Mouse (Mus musculus) hindbrain, embryonic 11.5 days (tissue): ENCODE measurements at regions not wholly inside any gene's neighbourhood (a gene's known extent, or its start where the extent isn't known, plus 50 kb on each side); places are given as distances from the start of the nearest gene placed in this dataset.
"Not testable (repeated sequence)": the region's sequence is repeated elsewhere in the genome, so short reads cannot be mapped to it uniquely, and the experiment has no call there.

ENCODE experiments used
- ATAC-seq: fragments of 200-750 bp; cut with Nextera tagmentation; 2 replicates; pipeline ENCODE4 v1.8.0; 2017; ENCODE audit warnings: mild to moderate bottlenecking, moderate TSS enrichment, moderate library complexity; ENCODE audit not compliant: low FRiP score
- DNase-seq: peaks from one replicate; pipeline ENCODE4 v3.0.0-alpha.2; 2015; ENCODE audit warnings: low spot score
- H3K27ac ChIP-seq: fragments of 300-500 bp; sonication (generic); 2 replicates; pipeline ENCODE4 v1.5.1; 2014; ENCODE audit warnings: mild to moderate bottlenecking, low read depth, low read length
- H3K27me3 ChIP-seq: fragments of 300-500 bp; sonication (generic); 2 replicates; pipeline ENCODE4 v1.6.1; 2014; ENCODE audit warnings: mild to moderate bottlenecking, low read length, moderate library complexity, mixed read lengths; ENCODE audit not compliant: control insufficient read depth, insufficient read depth
- H3K36me3 ChIP-seq: fragments of 300-500 bp; sonication (generic); 2 replicates; pipeline ENCODE4 v1.6.1; 2014; ENCODE audit warnings: mild to moderate bottlenecking, low read length, moderate library complexity, mixed read lengths; ENCODE audit not compliant: control insufficient read depth, insufficient read depth
- H3K4me1 ChIP-seq: fragments of 300-500 bp; sonication (generic); replicated peaks from 2 replicates; pipeline ENCODE4 v1.6.1; 2014; ENCODE audit warnings: low read length, mixed read lengths; ENCODE audit not compliant: control insufficient read depth, insufficient read depth
- H3K4me2 ChIP-seq: fragments of 300-500 bp; sonication (generic); replicated peaks from 2 replicates; pipeline ENCODE4 v1.6.1; 2014; ENCODE audit warnings: mild to moderate bottlenecking, low read depth, low read length
- H3K4me3 ChIP-seq: fragments of 300-500 bp; sonication (generic); 2 replicates; pipeline ENCODE4 v1.5.1; 2014; ENCODE audit warnings: low read depth, low read length
- H3K9ac ChIP-seq: fragments of 300-500 bp; sonication (generic); 2 replicates; pipeline ENCODE4 v1.6.1; 2014; ENCODE audit warnings: low read depth, low read length
- H3K9me3 ChIP-seq: fragments of 300-500 bp; sonication (generic); 2 replicates; pipeline ENCODE4 v1.6.1; 2016; ENCODE audit warnings: low read length; ENCODE audit not compliant: control insufficient read depth
- WGBS: fragments of 180-500 bp; shearing (Covaris S2); extraction: QIAGEN DNeasy Blood & Tissue Kit; methylation state at CpG from one replicate; pipeline ENCODE4 v1.1.7; 2014; 5-methylcytosine and 5-hydroxymethylcytosine counted together

DNA sequence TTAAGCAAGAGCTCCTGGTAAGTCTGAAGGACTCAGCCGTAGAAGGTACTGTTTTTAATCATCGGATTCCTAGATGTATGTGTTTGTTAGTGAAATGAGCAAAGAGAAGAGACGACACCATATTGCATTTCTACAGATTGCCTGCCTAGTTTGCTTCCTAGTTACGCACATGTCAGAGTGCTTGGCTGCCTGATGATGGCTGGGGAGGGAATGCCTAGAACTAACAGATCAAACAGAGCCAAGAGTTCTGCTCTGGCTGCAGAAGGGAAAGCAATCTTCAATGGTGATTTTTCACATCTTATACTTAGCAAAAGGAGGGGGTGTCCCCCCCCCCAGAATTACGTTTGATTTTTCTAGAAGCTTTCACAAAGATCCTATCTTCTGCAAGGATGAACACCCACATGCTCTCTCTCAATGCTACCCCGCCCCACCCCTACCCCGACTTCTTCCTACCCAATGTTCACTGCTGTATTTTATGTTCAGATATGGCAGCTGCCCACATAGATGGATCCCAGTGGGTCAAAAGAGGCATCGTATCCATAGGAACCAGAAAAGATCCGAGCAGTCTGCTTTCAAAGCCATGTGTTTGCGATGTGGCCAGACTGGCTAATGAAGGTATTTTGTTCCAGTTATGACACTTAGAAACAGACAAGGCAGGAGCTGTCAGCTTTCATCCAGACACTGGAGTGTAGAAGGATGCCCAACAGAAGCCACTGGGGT lies 228.1 kb downstream of the Enc1 start:
- 78% methylated on average over 10 of the region's 10 CpGs for WGBS
- Histone ChIP-seq H3K36me3 (no peaks in the 10 kb centered on the region), H3K27me3 (no peaks in the 10 kb centered on the region), H3K4me2 (no peak overlapping the region), H3K9ac (no peak overlapping the region), H3K4me1 (no peaks in the 10 kb centered on the region), H3K4me3 (no peak overlapping the region), H3K27ac (no peak overlapping the region), H3K9me3 (no peaks in the 10 kb centered on the region)
- DNase-seq: no peak
- ATAC-seq: no peak

DNA sequence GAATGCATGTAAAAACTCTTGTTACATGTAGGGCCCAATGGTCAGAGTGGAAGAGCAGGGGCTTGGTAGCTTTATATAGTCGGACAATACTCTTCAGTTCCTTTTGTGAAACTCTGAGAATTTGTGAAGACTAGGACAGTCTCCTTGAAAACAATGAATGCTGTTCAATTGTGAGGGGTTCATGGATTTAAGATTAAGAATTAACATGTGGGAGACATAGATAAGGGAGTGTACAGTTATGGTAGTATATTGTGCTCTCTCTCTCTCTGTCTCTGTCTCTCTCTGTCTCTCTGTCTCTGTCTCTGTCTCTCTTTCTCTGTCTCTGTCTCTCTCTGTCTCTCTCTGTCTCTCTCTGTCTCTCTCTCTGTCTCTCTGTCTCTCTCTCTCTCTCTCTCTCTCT lies 225.7 kb downstream of the Enc1 start:
- ATAC-seq: not testable (repeated sequence)

DNA sequence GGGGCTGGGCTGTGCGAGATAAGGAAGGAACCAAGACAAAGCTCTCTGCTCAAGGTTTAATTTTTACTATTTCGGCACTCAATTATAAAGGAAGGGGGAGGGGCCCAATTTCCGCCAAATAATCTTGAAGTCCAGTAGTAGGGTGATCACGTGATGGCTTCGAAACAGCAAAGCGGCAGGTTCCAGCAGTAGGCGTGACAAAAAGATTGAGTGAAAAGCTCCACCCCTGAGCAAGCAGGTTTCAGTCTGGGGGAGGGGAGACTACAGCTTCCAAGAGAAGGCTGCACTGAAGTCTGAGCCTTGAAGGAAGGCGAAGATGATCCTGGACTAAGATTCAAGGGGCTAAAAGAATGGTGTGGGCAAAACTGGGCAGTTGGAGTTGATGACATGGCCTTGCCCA lies 222.9 kb downstream of the Enc1 start:
- ATAC-seq (no peak), DNase-seq (no peak)
- H3K9ac ChIP-seq: no peak overlapping the region
- H3K27me3 ChIP-seq: no peaks in the 10 kb centered on the region
- whole genome bisulfite sequencing: 90% methylated on average over 7 of the region's 8 CpGs
- no peaks in the 10 kb centered on the region for H3K36me3 ChIP-seq
- no peaks in the 10 kb centered on the region for H3K4me1 ChIP-seq
- no peak overlapping the region for H3K27ac ChIP-seq
- no peak overlapping the region for H3K4me3 ChIP-seq
- no peaks in the 10 kb centered on the region for H3K9me3 ChIP-seq
- no peak overlapping the region for H3K4me2 ChIP-seq

More for the DNA sequence above, 225.7 kb downstream of the Enc1 start:
- not testable (repeated sequence) for H3K4me3 ChIP-seq, H3K27ac ChIP-seq, DNase-seq, H3K9me3 ChIP-seq, H3K9ac ChIP-seq, H3K4me1 ChIP-seq, H3K4me2 ChIP-seq, H3K36me3 ChIP-seq, H3K27me3 ChIP-seq
- 82% methylated on average over 1 of the region's 1 CpGs for WGBS

DNA sequence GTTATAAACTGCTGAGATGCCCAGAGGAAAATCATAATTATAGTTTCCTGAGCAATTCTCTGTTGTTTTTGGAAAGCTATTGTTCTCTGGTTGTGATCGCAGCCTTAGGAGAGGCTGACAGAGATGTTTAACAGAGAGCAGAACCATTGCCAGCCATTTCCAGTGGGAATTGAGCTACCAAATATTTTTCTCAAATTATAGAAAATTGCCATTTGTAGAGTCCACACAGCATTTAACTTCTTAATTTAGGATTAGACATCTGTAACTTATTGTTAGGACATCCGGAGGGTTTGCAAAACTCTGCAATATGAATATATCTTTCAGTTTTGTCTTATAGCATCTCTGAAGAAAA lies 222.0 kb downstream of the Enc1 start:
- H3K27ac ChIP-seq: no peak overlapping the region
- H3K4me3 ChIP-seq: no peak overlapping the region
- no peak overlapping the region for H3K4me2 ChIP-seq
- no peaks in the 10 kb centered on the region for H3K9me3 ChIP-seq
- H3K9ac ChIP-seq: no peak overlapping the region
- H3K27me3 ChIP-seq: no peaks in the 10 kb centered on the region
- DNase-seq (no peak), ATAC-seq (no peak)
- WGBS: 95% methylated on average over 2 of the region's 2 CpGs
- no peaks in the 10 kb centered on the region for H3K36me3 ChIP-seq
- no peaks in the 10 kb centered on the region for H3K4me1 ChIP-seq

DNA sequence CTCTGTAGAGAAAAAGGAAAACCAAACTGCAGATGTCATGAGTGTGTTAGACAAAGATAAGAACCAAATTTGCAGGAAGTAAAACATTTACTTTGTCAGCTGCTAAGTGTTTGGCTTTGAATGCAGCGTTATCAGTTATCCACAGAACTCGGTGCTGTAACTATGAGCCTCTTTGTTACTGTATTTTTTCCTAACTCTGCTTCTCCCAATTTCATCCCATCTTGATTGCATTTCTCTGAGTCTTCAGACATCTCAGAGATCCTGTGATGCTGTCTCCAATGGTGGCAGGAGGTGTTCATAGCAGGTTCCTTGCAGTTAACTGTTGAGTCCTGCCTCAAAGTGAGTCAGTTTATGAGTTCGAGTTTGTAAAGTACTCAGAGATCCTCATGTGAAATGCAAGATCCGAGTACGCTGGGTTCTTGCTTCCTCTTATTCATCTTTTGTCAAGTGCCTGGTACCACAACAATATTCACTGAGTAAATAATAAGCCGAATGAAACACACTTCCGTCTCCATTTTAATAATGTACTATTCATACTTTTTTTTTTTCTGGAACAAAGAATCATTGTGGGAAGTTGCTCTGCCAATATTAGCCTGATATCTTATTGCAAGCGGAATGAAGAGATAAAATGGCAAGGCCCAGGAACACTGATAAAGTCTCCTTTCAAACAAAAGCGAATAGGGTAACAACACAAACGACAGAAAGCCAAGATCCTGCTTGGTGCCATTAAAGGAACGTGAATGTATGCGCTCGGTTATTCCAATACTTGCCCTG lies 221.4 kb downstream of the Enc1 start:
- ATAC-seq (no peak), DNase-seq (no peak)
- Histone ChIP-seq H3K4me2 (no peak overlapping the region), H3K27ac (no peak overlapping the region), H3K9me3 (no peaks in the 10 kb centered on the region), H3K27me3 (no peaks in the 10 kb centered on the region), H3K4me3 (no peak overlapping the region), H3K36me3 (no peaks in the 10 kb centered on the region), H3K4me1 (no peaks in the 10 kb centered on the region), H3K9ac (no peak overlapping the region)
- WGBS: 86% methylated on average over 13 of the region's 13 CpGs

DNA sequence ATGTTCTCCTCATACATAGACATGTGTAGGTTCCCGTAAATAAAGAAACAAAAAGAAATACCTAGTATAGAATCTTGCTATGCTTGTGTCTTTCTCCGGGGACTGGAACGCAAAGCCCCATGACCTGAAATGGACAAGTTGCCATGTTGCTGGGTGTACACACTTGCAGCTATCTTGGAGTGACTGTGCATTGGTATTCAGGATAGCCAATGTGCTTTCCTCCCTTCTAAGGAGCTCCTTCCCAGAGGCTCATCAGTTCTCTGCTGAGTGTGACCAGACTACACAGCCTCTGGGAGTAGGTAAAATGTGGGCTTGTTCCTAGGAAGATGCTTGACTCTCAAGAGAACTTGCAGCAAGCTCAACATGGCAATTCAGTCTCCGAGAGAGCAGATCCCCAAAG lies 220.3 kb downstream of the Enc1 start:
- no peaks in the 10 kb centered on the region for H3K27me3 ChIP-seq
- no peak overlapping the region for H3K4me3 ChIP-seq
- no peaks in the 10 kb centered on the region for H3K36me3 ChIP-seq
- ATAC-seq (no peak), DNase-seq (no peak)
- no peak overlapping the region for H3K4me2 ChIP-seq
- no peak overlapping the region for H3K27ac ChIP-seq
- no peaks in the 10 kb centered on the region for H3K9me3 ChIP-seq
- 87% methylated on average over 4 of the region's 4 CpGs for WGBS
- no peaks in the 10 kb centered on the region for H3K4me1 ChIP-seq
- no peak overlapping the region for H3K9ac ChIP-seq

DNA sequence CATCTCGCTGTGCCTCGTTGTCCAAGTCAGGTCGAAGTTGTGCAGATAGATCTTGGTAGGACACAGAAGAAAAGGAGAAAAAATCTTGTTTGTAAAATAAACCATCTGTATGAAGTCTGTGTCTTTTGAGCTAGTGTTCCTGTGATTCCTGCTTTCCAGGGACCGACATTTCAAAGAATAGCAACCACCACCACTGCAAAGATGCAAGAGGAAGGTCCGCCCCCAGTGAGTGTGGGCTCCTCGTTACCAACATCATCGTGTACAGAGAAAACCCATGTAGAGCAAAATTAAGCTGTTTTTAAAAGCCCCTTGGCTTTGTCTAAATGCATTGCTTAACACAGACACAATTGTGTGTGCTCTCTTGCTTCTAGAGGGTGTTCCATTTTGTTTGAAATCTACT lies 218.2 kb downstream of the Enc1 start:
- H3K36me3 ChIP-seq: no peaks in the 10 kb centered on the region
- no peaks in the 10 kb centered on the region for H3K9me3 ChIP-seq
- ATAC-seq (no peak), DNase-seq (no peak)
- H3K9ac ChIP-seq: no peak overlapping the region
- H3K4me2 ChIP-seq: no peak overlapping the region
- H3K4me3 ChIP-seq: no peak overlapping the region
- H3K27ac ChIP-seq: no peak overlapping the region
- H3K4me1 ChIP-seq: no peaks in the 10 kb centered on the region
- no peaks in the 10 kb centered on the region for H3K27me3 ChIP-seq
- 95% methylated on average over 7 of the region's 7 CpGs for WGBS

DNA sequence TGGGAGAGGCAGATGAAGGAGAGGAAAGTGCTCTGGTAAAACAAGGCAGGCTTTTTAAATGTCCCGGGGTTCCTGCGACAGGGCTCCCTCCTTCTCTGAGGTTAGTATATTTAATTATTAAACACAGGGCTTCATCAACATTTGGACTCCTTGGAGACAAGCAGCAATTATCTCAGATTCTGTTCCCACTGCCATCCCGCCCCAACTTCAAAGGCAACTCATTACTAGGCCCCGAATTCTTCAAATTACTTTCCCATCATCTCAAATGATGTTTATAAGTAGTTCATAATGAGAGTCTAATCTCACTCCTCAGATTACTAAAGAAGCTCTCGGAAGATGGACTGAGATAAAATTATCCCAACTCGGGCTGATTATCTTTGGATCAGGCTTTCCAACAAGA lies 215.1 kb downstream of the Enc1 start:
- H3K9ac ChIP-seq: no peak overlapping the region
- no peaks in the 10 kb centered on the region for H3K27me3 ChIP-seq
- ATAC-seq: no peak
- H3K36me3 ChIP-seq: no peaks in the 10 kb centered on the region
- 0 out of 2 replicates have a peak, but pooled peaks cover 2% of the 10 kb centered on the region for H3K4me1 ChIP-seq
- 62% methylated on average over 6 of the region's 6 CpGs for WGBS
- no peak for DNase-seq
- H3K9me3 ChIP-seq: no peaks in the 10 kb centered on the region
- H3K4me3 ChIP-seq: no peak overlapping the region
- H3K4me2 ChIP-seq: no peak overlapping the region
- no peak overlapping the region for H3K27ac ChIP-seq

DNA sequence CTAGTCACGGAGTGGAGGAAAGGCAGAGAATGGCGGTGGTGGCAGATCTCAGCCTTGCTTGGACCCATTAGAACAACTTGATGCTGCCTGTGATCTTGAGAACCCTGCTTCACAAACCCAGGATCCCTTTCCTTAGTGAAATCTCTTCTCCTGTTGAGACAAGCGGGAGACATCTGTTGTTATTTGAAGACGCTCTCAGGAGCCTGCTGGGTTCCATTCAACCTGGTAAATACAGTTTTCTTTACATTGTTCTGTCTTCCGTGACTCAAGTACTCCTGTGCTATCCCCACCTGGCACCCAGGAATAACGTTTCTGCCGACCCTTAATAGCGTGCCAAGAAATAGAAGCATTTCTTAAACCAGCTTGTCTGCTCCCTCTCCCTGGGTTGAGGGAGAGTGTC lies 213.8 kb downstream of the Enc1 start:
- Histone ChIP-seq H3K4me2 (no peak overlapping the region), H3K36me3 (no peaks in the 10 kb centered on the region), H3K9ac (no peak overlapping the region), H3K27me3 (no peaks in the 10 kb centered on the region), H3K4me1 (0 out of 2 replicates have a peak, but pooled peaks cover 2% of the 10 kb centered on the region), H3K27ac (no peak overlapping the region), H3K9me3 (no peaks in the 10 kb centered on the region), H3K4me3 (no peak overlapping the region)
- no peak for DNase-seq
- 69% methylated on average over 8 of the region's 8 CpGs for WGBS
- no peak for ATAC-seq
